Mouse (Mus musculus): Measurements from ENCODE around the gene Fam124a.

GRCm38 (mm10) chr14:62657469-62657868 lies 101.9 kb downstream of the Fam124a start:
- TF ChIP-seq ZNF384 (IDR thresholded peaks at IDR 0.05; ENCODE audit: low read depth, low read length), result no peak
- TF ChIP-seq ZC3H11A (IDR thresholded peaks at IDR 0.05; ENCODE audit: borderline replicate concordance, low read depth, low read length), result no peak
- no peak for TF ChIP-seq CHD2 (IDR thresholded peaks at IDR 0.05; ENCODE audit: low read depth, low read length)
